Mouse (Mus musculus): Measurements from ENCODE around the gene Gm49393. TPM values are rescaled to one million over a fixed set of nuclear protein-coding genes. Genes with fewer than 3 reads are reported as not detected.

Gene Gm49393
- polyA plus RNA-seq, 1 experiment from 2014 or later = not detected

DNA sequence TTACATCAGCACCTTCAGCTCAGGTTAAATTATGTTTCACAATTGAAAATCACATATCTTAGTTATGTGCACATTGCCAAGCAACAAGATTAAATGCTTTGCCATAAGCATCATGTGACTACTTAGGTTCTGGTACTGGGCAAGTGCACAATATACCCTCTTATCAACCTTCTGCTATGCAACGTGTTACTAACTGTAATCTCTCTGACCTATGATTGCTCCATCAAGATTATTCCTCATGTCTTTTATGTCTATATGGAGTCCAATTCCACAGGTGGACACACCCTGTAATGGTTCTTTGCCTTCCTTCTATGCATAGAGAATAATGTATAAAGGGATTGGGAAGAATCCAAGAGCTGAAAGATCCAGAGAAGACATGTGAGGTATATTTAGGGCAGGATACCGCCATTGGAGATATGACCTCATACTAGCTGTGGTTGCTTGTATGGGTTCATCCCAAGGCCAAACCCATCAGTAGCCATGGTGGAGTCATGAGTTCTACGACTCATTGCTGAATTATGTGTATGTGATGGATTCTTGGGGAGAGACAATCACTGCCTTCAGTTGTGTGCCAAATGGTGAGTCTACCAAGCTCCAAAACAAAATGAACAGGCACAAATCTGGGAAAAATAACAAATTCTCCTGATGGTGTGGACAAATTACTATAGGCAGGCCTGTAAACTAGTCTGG, 114.8 kb downstream of the Gm49393 start:
- H3K4me1 ChIP-seq (ENCODE audit: control insufficient read depth, insufficient read depth, low read length) = no peaks in the 10 kb centered on the region
- H3K27me3 ChIP-seq (ENCODE audit: control insufficient read depth, insufficient read depth, low read length) = no peaks in the 10 kb centered on the region
- H3K9ac ChIP-seq (ENCODE audit: low read length) = no peak overlapping the region
- DNase-seq (ENCODE audit: low spot score) = no peak
- 73% methylated on average over 3 of the region's 3 CpGs for WGBS
- no peak overlapping the region for H3K4me3 ChIP-seq (ENCODE audit: low read depth, low read length)
- no peak overlapping the region for H3K27ac ChIP-seq (ENCODE audit: low read depth, low read length)
- no peak overlapping the region for H3K4me2 ChIP-seq (ENCODE audit: low read depth)
- H3K9me3 ChIP-seq (ENCODE audit: control insufficient read depth, low read length) = no peaks in the 10 kb centered on the region
- no peaks in the 10 kb centered on the region for H3K36me3 ChIP-seq (ENCODE audit: control insufficient read depth, insufficient read depth, low read length)
- no peak for ATAC-seq (ENCODE audit: insufficient read depth, low FRiP score, low TSS enrichment)

DNA sequence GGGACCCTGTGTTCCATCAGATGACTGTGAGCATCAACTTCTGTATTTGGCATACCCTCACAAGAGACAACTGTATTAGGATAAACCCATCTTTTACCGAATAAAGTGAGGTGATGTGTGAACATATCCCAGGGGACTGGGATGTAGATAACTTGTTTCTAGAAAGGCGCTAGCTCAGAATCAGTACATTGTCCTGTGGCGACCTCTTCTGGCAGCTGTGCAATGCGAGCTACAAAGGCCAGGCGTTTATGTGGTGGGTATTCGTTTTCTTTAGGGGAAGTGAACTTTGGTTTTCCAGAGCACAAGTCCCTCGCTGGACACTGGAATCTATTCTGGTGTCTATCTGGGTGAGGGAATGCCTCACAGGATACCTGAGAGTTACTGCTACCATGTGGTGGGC, 115.9 kb downstream of the Gm49393 start:
- H3K9me3 ChIP-seq (ENCODE audit: control insufficient read depth, low read length) = no peaks in the 10 kb centered on the region
- DNase-seq (ENCODE audit: low spot score) = peak; percentile 31
- no peak overlapping the region for H3K4me2 ChIP-seq (ENCODE audit: low read depth)
- H3K36me3 ChIP-seq (ENCODE audit: control insufficient read depth, insufficient read depth, low read length) = no peaks in the 10 kb centered on the region
- no peak for ATAC-seq (ENCODE audit: insufficient read depth, low FRiP score, low TSS enrichment)
- WGBS = 14% methylated on average over 7 of the region's 7 CpGs
- no peak overlapping the region for H3K9ac ChIP-seq (ENCODE audit: low read length)
- no peak overlapping the region for H3K27ac ChIP-seq (ENCODE audit: low read depth, low read length)
- H3K4me3 ChIP-seq (ENCODE audit: low read depth, low read length) = no peak overlapping the region
- H3K4me1 ChIP-seq (ENCODE audit: control insufficient read depth, insufficient read depth, low read length) = no peaks in the 10 kb centered on the region
- no peaks in the 10 kb centered on the region for H3K27me3 ChIP-seq (ENCODE audit: control insufficient read depth, insufficient read depth, low read length)

DNA sequence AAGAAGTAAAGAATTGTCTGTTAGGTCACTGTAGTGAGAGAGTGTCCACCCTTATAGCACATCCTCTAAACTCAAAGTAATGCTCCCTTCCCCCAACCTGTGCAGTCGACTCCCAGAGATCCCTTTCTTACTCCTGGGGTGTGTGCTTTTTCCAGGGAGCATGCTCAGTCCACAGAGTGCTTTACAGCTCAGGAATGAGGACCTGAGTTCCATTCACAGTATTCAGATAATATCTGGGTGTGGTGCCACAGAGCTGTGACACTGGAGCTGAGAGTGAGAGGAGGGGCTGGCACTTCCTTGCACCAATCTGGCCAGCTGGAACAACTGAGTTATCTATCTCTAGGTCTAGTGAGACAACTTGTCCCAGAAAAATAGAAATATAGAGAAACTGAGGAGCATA, 121.7 kb downstream of the Gm49393 start:
- no peaks in the 10 kb centered on the region for H3K9me3 ChIP-seq (ENCODE audit: control insufficient read depth, low read length)
- H3K4me2 ChIP-seq (ENCODE audit: low read depth) = no peak overlapping the region
- no peaks in the 10 kb centered on the region for H3K27me3 ChIP-seq (ENCODE audit: control insufficient read depth, insufficient read depth, low read length)
- ATAC-seq (ENCODE audit: insufficient read depth, low FRiP score, low TSS enrichment) = no peak
- H3K9ac ChIP-seq (ENCODE audit: low read length) = no peak overlapping the region
- H3K36me3 ChIP-seq (ENCODE audit: control insufficient read depth, insufficient read depth, low read length) = no peaks in the 10 kb centered on the region
- 81% methylated on average over 1 of the region's 1 CpGs for WGBS
- no peaks in the 10 kb centered on the region for H3K4me1 ChIP-seq (ENCODE audit: control insufficient read depth, insufficient read depth, low read length)
- no peak overlapping the region for H3K4me3 ChIP-seq (ENCODE audit: low read depth, low read length)
- no peak overlapping the region for H3K27ac ChIP-seq (ENCODE audit: low read depth, low read length)
- DNase-seq (ENCODE audit: low spot score) = no peak

DNA sequence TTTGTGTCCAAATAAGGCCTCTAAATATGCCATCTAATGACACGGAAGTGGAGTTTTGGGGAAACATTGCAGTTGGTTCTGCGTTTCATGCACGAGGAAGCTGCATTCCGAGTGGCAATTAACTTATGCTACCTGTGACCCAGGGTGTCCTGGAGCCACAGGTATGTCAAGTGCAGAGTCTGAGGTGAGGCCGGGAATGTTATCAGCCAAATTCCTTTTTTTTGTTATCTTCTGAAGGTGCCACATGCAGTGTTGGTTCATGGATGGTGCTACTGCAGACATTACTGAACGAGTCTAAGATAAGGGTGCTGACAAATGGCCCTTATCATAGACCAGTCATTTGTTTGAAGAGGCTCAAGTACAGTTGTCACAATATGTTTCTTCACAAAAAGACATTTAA, 122.6 kb downstream of the Gm49393 start:
- no peak for ATAC-seq (ENCODE audit: insufficient read depth, low FRiP score, low TSS enrichment)
- Histone ChIP-seq H3K4me2 (ENCODE audit: low read depth) (no peak overlapping the region), H3K9ac (ENCODE audit: low read length) (no peak overlapping the region), H3K27me3 (ENCODE audit: control insufficient read depth, insufficient read depth, low read length) (no peaks in the 10 kb centered on the region), H3K27ac (ENCODE audit: low read depth, low read length) (no peak overlapping the region), H3K36me3 (ENCODE audit: control insufficient read depth, insufficient read depth, low read length) (no peaks in the 10 kb centered on the region), H3K9me3 (ENCODE audit: control insufficient read depth, low read length) (no peaks in the 10 kb centered on the region), H3K4me3 (ENCODE audit: low read depth, low read length) (no peak overlapping the region), H3K4me1 (ENCODE audit: control insufficient read depth, insufficient read depth, low read length) (no peaks in the 10 kb centered on the region)
- no peak for DNase-seq (ENCODE audit: low spot score)
- WGBS = 90% methylated on average over 6 of the region's 6 CpGs

DNA sequence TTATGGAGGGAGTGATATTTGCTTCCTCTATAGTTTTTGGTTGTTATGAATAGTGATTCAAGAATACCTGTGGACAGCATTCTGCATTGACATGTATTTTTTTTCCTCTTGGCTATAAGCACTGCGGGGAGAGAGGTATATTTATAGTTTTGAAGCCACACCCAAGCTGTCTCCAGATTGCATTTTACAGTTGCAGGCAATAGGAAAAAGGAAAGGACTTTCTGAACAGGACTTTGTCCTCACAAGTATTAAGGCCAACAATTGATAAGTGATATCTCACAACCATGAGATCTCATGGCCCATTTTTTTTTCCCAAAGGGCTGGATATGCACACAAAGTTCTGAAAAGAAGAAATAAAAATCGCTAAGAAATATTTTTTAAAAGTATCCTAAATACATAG, 125.7 kb downstream of the Gm49393 start:
- Histone ChIP-seq H3K27me3 (ENCODE audit: control insufficient read depth, insufficient read depth, low read length) (no peaks in the 10 kb centered on the region), H3K4me3 (ENCODE audit: low read depth, low read length) (no peak overlapping the region), H3K27ac (ENCODE audit: low read depth, low read length) (no peak overlapping the region), H3K9ac (ENCODE audit: low read length) (no peak overlapping the region), H3K9me3 (ENCODE audit: control insufficient read depth, low read length) (no peaks in the 10 kb centered on the region), H3K4me1 (ENCODE audit: control insufficient read depth, insufficient read depth, low read length) (no peaks in the 10 kb centered on the region), H3K36me3 (ENCODE audit: control insufficient read depth, insufficient read depth, low read length) (no peaks in the 10 kb centered on the region), H3K4me2 (ENCODE audit: low read depth) (no peak overlapping the region)
- ATAC-seq (ENCODE audit: insufficient read depth, low FRiP score, low TSS enrichment) (no peak), DNase-seq (ENCODE audit: low spot score) (no peak)
- 78% methylated on average over 2 of the region's 2 CpGs for WGBS

Other genes with a start within 250 kb of the Gm49393 start
- gene BC051665, start 149.2 kb downstream of the Gm49393 start, polyA plus RNA-seq (2014; fragmentation: Nextera tagmentation; extraction: Ambion mirVana) = not detected in 2 replicates
- not detected in 2 replicates for gene Ctsll3, start 132.7 kb downstream of the Gm49393 start, polyA plus RNA-seq (2014; fragmentation: Nextera tagmentation; extraction: Ambion mirVana)
- not detected in 2 replicates for gene 4930486L24Rik, start 71.1 kb downstream of the Gm49393 start, polyA plus RNA-seq (2014; fragmentation: Nextera tagmentation; extraction: Ambion mirVana)
- 0.20 TPM in 1 of 2 replicates, not detected in the other for gene Gm49392, start 38.7 kb downstream of the Gm49393 start, polyA plus RNA-seq (2014; fragmentation: Nextera tagmentation; extraction: Ambion mirVana)
- 2.4 and 2.5 TPM in 2 replicates for gene Ctla2b, start 38.1 kb downstream of the Gm49393 start, polyA plus RNA-seq (2014; fragmentation: Nextera tagmentation; extraction: Ambion mirVana)
- gene Tpbpb, start 30.7 kb downstream of the Gm49393 start, polyA plus RNA-seq (2014; fragmentation: Nextera tagmentation; extraction: Ambion mirVana) = not detected in 2 replicates
- 1.3 and 1.7 TPM in 2 replicates for gene Gm49391, start 981 bp upstream of the Gm49393 start, polyA plus RNA-seq (2014; fragmentation: Nextera tagmentation; extraction: Ambion mirVana)
- 10.9 and 11.4 TPM in 2 replicates for gene Ctla2a, start 1.0 kb upstream of the Gm49393 start, polyA plus RNA-seq (2014; fragmentation: Nextera tagmentation; extraction: Ambion mirVana)
- gene Tpbpa, start 6.4 kb upstream of the Gm49393 start, polyA plus RNA-seq (2014; fragmentation: Nextera tagmentation; extraction: Ambion mirVana) = not detected in 2 replicates
- not detected in 2 replicates for gene Ctsj, start 70.4 kb upstream of the Gm49393 start, polyA plus RNA-seq (2014; fragmentation: Nextera tagmentation; extraction: Ambion mirVana)
- not detected in 2 replicates for gene Ctsq, start 105.0 kb upstream of the Gm49393 start, polyA plus RNA-seq (2014; fragmentation: Nextera tagmentation; extraction: Ambion mirVana)
- gene Ctsr, start 228.7 kb upstream of the Gm49393 start, polyA plus RNA-seq (2014; fragmentation: Nextera tagmentation; extraction: Ambion mirVana) = not detected in 2 replicates

Data from neural tube, embryonic 11.5 days (tissue).